Mouse (Mus musculus) forebrain, embryonic 13.5 days (tissue): Measurements from ENCODE around the gene Topaz1. TPM values are rescaled to one million over a fixed set of nuclear protein-coding genes. Genes with fewer than 3 reads are reported as not detected.

ENCODE experiments used
- ATAC-seq: fragments of 200-750 bp; cut with Nextera tagmentation; 2 replicates; pipeline ENCODE4 v1.8.0; 2017
- H3K27ac ChIP-seq: fragments of 300-500 bp; sonication (generic); 2 replicates; pipeline ENCODE4 v1.5.1; 2015; ENCODE audit warnings: inconsistent platforms, mild to moderate bottlenecking, moderate library complexity
- H3K27me3 ChIP-seq: fragments of 300-500 bp; sonication (generic); 2 replicates; pipeline ENCODE4 v1.6.1; 2015; ENCODE audit warnings: mild to moderate bottlenecking, inconsistent platforms
- H3K36me3 ChIP-seq: fragments of 300-500 bp; sonication (generic); 2 replicates; pipeline ENCODE4 v1.6.1; 2015; ENCODE audit warnings: mild to moderate bottlenecking, inconsistent platforms; ENCODE audit not compliant: poor library complexity, severe bottlenecking
- H3K4me1 ChIP-seq: fragments of 300-500 bp; sonication (generic); 2 replicates; pipeline ENCODE4 v1.6.1; 2015; ENCODE audit warnings: inconsistent platforms
- H3K4me2 ChIP-seq: fragments of 300-500 bp; sonication (generic); 2 replicates; pipeline ENCODE4 v1.6.1; 2015; ENCODE audit warnings: inconsistent platforms, mild to moderate bottlenecking, moderate library complexity
- H3K4me3 ChIP-seq: fragments of 300-500 bp; sonication (generic); 2 replicates; pipeline ENCODE4 v1.5.1; 2015; ENCODE audit warnings: mild to moderate bottlenecking, inconsistent platforms
- H3K9ac ChIP-seq: fragments of 300-500 bp; sonication (generic); 2 replicates; pipeline ENCODE4 v1.6.1; 2015; ENCODE audit warnings: mild to moderate bottlenecking, inconsistent platforms
- H3K9me3 ChIP-seq: fragments of 300-500 bp; sonication (generic); replicated peaks from 2 replicates; pipeline ENCODE4 v1.6.1; 2016; ENCODE audit warnings: inconsistent platforms
- WGBS: fragments of 180-500 bp; shearing (Covaris S2); methylation state at CpG from one replicate; pipeline ENCODE4 v1.1.7; 2015; 5-methylcytosine and 5-hydroxymethylcytosine counted together
- polyA plus RNA-seq: library from polyadenylated mRNA; unstranded; fragments of >200 nt; fragmentation: Nextera tagmentation; extraction: Ambion mirVana; gene quantifications from 2 replicates; pipeline ENCODE4 v1.2.1, GENCODE M21; 2015

The Topaz1 gene
- polyA plus RNA-seq: not detected in 2 replicates

- H3K9ac ChIP-seq: no peak within 1 kb of the TSS
- no peak within 1 kb of the TSS for H3K4me3 ChIP-seq
- no peak within 1 kb of the TSS for H3K4me2 ChIP-seq
- H3K27ac ChIP-seq: no peak within 1 kb of the TSS
- 0 out of 2 replicates have a peak, but pooled peaks cover 2% of the 10 kb centered on the region for H3K27me3 ChIP-seq
- H3K36me3 ChIP-seq: no peaks in the 10 kb centered on the region
- no peaks in the 10 kb centered on the region for H3K9me3 ChIP-seq
- H3K4me1 ChIP-seq: no peaks in the 10 kb centered on the region
- WGBS: 71% methylated on average over 28 of the region's 28 CpGs
- no peak for ATAC-seq
Measured at GRCm38 (mm10) chr9:122747060-122747459, at the start of gene Topaz1. TSS of gene Topaz1 (plus strand) at chr9:122747346.

DNA sequence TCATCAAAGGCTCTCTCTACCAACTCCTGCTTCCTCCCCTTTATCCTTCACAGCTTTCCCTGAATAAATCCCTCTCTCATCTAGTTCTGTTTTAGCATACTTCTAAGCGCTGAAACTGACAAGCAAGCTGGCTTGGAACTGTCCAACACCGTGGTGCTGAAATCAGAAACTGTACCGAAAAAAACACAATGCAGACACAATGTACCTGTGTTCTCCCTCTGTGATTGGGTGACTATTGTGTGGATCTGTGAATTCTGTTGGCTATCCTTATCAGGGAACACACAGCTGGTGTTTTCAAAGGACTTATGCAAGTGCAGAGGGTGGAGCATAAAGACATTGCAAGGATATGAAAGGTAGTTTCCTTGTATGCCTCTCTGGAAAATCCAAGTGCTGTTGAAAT, 45.3 kb upstream of the Topaz1 start:
- no peaks in the 10 kb centered on the region for H3K4me1 ChIP-seq
- H3K4me3 ChIP-seq: no peak overlapping the region
- 6% methylated on average over 3 of the region's 3 CpGs for WGBS
- H3K27ac ChIP-seq: no peak overlapping the region
- no peak overlapping the region for H3K4me2 ChIP-seq
- no peaks in the 10 kb centered on the region for H3K36me3 ChIP-seq
- H3K9ac ChIP-seq: no peak overlapping the region
- no peak for ATAC-seq
- no peaks in the 10 kb centered on the region for H3K9me3 ChIP-seq
- no peaks in the 10 kb centered on the region for H3K27me3 ChIP-seq

DNA sequence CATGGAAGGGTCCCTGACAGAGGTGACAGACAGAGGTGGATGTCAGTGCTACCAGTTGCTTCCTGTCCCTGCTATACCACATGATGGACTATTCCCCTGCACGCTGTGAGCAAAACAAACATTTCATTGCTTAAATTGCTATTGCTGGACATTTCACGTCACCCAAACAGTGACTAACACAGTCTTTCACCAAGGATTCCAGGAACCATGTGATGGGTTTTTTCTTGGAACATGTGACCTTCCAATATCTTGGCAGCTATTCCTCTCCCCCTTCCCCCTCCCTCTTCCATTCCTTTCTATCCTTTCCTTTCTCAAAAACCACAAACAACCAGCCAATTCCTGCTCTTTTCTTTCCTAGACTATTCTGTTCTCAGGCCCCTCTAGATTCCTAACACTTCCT, 33.3 kb upstream of the Topaz1 start:
- 44% methylated on average over 2 of the region's 2 CpGs for WGBS
- H3K9ac ChIP-seq: no peak overlapping the region

GRCm38 (mm10) chr9:122715046-122715445, 32.1 kb upstream of the Topaz1 start:
- Histone ChIP-seq H3K4me1 (peaks cover 11% of the 10 kb centered on the region), H3K9ac (no peak overlapping the region), H3K36me3 (no peaks in the 10 kb centered on the region), H3K9me3 (no peaks in the 10 kb centered on the region), H3K27ac (no peak overlapping the region), H3K4me3 (no peak overlapping the region), H3K27me3 (0 out of 2 replicates have a peak, but pooled peaks cover 3% of the 10 kb centered on the region), H3K4me2 (no peak overlapping the region)
- WGBS: 91% methylated on average over 2 of the region's 2 CpGs
- no peak for ATAC-seq

More for the DNA sequence above, 33.3 kb upstream of the Topaz1 start:
- H3K4me2 ChIP-seq: no peak overlapping the region
- H3K4me1 ChIP-seq: peaks cover 11% of the 10 kb centered on the region
- 0 out of 2 replicates have a peak, but pooled peaks cover 3% of the 10 kb centered on the region for H3K27me3 ChIP-seq
- H3K9me3 ChIP-seq: no peaks in the 10 kb centered on the region
- H3K27ac ChIP-seq: no peak overlapping the region
- no peak for ATAC-seq
- no peak overlapping the region for H3K4me3 ChIP-seq
- no peaks in the 10 kb centered on the region for H3K36me3 ChIP-seq

GRCm38 (mm10) chr9:122716131-122716921, 30.8 kb upstream of the Topaz1 start:
- Histone ChIP-seq H3K4me3 (no peak overlapping the region), H3K9me3 (no peaks in the 10 kb centered on the region), H3K27me3 (0 out of 2 replicates have a peak, but pooled peaks cover 3% of the 10 kb centered on the region), H3K27ac (no peak overlapping the region), H3K9ac (no peak overlapping the region), H3K36me3 (no peaks in the 10 kb centered on the region), H3K4me2 (no peak overlapping the region), H3K4me1 (peaks cover 11% of the 10 kb centered on the region)
- WGBS: 45% methylated on average over 7 of the region's 7 CpGs
- ATAC-seq: no peak

DNA sequence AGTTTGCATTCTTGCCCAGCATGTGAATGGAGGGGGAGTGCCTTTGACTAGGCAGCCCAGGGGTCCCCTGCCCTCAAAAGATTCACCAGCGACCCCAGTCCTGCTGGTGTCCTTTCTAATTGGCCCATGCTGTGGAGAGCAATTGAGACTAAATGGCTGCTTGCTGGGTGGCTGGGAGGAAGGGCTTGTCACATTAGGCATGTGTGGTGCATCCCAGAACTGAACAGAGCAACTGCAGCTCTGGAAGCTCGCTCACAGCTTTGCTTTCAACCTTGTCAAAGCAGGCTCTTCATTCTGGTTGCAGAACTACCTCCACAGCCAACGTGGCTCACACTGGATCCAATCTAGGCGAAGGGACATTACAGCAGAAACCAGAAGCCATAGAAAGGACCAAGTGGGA, 24.9 kb upstream of the Topaz1 start:
- Histone ChIP-seq H3K9ac (no peak overlapping the region), H3K9me3 (no peaks in the 10 kb centered on the region), H3K4me3 (no peak overlapping the region), H3K4me1 (no peaks in the 10 kb centered on the region), H3K4me2 (no peak overlapping the region), H3K27ac (no peak overlapping the region), H3K36me3 (no peaks in the 10 kb centered on the region), H3K27me3 (peaks cover 26% of the 10 kb centered on the region)
- WGBS: 6% methylated on average over 4 of the region's 4 CpGs
- no peak; the same call in 1 of the 2 replicates for ATAC-seq

DNA sequence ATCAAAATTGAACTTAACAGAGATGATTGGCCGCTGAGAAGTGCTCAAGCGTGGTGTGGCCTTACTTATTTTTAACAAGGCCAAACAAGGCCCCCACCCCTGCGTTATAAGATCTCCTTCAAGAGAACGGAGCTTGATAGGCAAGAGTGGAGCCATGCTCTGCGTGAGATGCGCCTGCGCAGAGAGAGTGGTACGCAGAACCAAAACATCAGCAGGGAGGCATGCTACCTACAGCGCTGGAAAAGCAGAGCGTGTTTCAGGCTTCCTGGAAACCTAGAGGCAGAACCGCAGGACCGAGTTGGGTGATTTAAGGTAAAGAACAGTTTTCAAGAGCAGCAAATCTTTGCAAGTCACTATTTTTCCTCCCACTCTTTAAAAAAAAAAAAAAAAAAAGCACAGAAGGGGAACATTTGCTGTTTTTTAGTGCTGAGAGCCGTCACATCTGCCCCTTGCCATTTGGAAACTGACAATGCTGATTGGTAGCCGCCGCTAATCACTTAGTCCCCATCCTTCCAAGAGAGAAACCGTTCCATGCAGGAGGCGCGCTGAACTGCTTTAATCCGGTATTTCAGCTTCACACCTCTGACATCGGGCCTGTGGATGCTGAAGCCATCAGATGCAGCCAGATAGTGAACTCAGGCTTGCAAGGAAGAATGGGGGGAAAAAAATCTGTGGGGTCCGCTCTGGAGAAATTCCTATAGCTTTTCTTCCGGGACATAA, 21.9 kb upstream of the Topaz1 start:
- H3K27ac ChIP-seq: no peak overlapping the region
- H3K27me3 ChIP-seq: peaks cover 33% of the 10 kb centered on the region
- no peaks in the 10 kb centered on the region for H3K36me3 ChIP-seq
- no peak overlapping the region for H3K4me3 ChIP-seq
- H3K4me1 ChIP-seq: no peaks in the 10 kb centered on the region
- ATAC-seq: no peak
- no peaks in the 10 kb centered on the region for H3K9me3 ChIP-seq
- H3K9ac ChIP-seq: no peak overlapping the region
- H3K4me2 ChIP-seq: peak overlapping the region; percentile 28
- WGBS: 27% methylated on average over 22 of the region's 22 CpGs

GRCm38 (mm10) chr9:122729500-122729899, 17.6 kb upstream of the Topaz1 start:
- Histone ChIP-seq H3K36me3 (no peaks in the 10 kb centered on the region), H3K9ac (no peak overlapping the region), H3K4me1 (no peaks in the 10 kb centered on the region), H3K9me3 (no peaks in the 10 kb centered on the region), H3K4me3 (no peak overlapping the region), H3K27ac (no peak overlapping the region), H3K4me2 (no peak overlapping the region), H3K27me3 (peaks cover 47% of the 10 kb centered on the region)
- 19% methylated on average over 10 of the region's 10 CpGs for WGBS
- peak; percentile 82 for ATAC-seq

- Histone ChIP-seq H3K4me2 (no peak overlapping the region), H3K36me3 (no peaks in the 10 kb centered on the region), H3K27me3 (peaks cover 29% of the 10 kb centered on the region), H3K4me3 (no peak overlapping the region), H3K9ac (no peak overlapping the region; the same call in 1 of the 2 replicates), H3K9me3 (no peaks in the 10 kb centered on the region), H3K27ac (no peak overlapping the region), H3K4me1 (no peaks in the 10 kb centered on the region)
- ATAC-seq: no peak
- WGBS: 75% methylated on average over 8 of the region's 8 CpGs
Measured at GRCm38 (mm10) chr9:122732126-122732810, 14.9 kb upstream of the Topaz1 start.

DNA sequence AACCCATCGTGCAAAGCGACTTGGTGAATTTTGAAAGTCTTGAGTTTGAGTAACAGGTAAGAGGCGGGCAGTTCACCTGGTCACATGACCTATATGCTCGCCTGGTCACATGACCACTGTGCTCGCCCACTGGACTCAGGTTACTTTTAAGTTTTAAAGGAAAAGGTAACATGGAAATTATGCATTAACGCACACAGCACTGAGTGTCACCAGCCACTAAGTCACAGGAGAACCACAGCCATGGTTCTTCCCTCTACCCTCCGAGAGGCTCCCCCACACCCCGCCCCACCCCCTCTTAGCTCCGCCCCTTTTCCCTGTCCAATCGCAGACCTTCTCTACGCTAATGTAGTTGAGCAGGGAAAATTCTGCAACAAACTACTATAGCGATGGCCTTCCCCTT, 13.9 kb upstream of the Topaz1 start:
- no peak overlapping the region for H3K9ac ChIP-seq
- peak overlapping the region; percentile 1; the same call in 1 of the 2 replicates for H3K4me3 ChIP-seq
- H3K27ac ChIP-seq: no peak overlapping the region
- H3K9me3 ChIP-seq: no peaks in the 10 kb centered on the region
- H3K36me3 ChIP-seq: no peaks in the 10 kb centered on the region
- no peak for ATAC-seq
- peaks cover 27% of the 10 kb centered on the region for H3K27me3 ChIP-seq
- H3K4me2 ChIP-seq: peak overlapping the region; percentile 17
- H3K4me1 ChIP-seq: no peaks in the 10 kb centered on the region
- 33% methylated on average over 12 of the region's 12 CpGs for WGBS

DNA sequence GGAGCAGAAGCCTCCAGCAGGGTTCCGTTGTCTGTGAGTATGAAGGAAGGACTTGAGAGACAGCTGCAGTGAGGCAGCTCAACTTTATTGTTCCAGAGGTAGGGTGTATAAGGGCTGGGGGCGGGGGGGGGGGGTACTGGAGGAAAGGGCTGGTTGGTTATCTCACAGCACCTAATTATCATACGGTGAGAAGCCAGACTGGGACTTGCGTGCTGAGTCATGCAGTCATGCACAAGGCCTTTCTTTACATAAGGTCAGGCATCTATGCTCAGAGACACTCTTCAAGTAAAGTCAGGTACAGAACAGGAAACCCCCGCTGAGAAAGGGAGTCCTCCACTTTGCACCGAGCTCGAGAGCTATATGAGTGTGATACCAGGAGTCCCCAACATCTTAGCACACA, 12.2 kb upstream of the Topaz1 start:
- H3K9ac ChIP-seq: no peak overlapping the region
- H3K27me3 ChIP-seq: peaks cover 25% of the 10 kb centered on the region
- no peak overlapping the region for H3K4me3 ChIP-seq
- H3K36me3 ChIP-seq: no peaks in the 10 kb centered on the region
- ATAC-seq: no peak
- WGBS: 76% methylated on average over 6 of the region's 7 CpGs
- no peak overlapping the region for H3K4me2 ChIP-seq
- no peak overlapping the region for H3K27ac ChIP-seq
- no peaks in the 10 kb centered on the region; the same call in 1 of the 2 replicates for H3K9me3 ChIP-seq
- no peaks in the 10 kb centered on the region for H3K4me1 ChIP-seq

DNA sequence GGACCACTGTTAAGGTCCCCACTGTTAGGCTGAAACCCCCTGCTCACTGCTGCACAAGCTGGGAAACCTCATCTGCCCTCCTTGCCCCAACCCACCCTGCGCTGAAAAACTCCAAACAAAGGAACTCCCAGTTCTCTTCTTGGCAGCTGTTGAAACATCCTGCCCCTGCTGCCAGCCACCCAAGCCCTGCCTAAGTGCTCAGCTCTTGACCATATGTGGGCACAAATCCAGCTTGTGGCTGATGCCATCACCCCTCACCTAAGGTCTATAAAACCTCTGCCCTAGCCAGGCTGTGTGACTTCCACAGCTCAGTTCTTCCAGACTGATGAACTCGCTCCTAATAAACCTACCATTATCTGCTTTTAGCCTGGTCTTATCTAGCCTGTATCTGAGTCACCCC, 11.1 kb upstream of the Topaz1 start:
- ATAC-seq: no peak
- Histone ChIP-seq H3K4me1 (no peaks in the 10 kb centered on the region), H3K27ac (no peak overlapping the region), H3K9ac (no peak overlapping the region), H3K9me3 (no peaks in the 10 kb centered on the region; the same call in 1 of the 2 replicates), H3K36me3 (no peaks in the 10 kb centered on the region), H3K4me2 (no peak overlapping the region), H3K4me3 (no peak overlapping the region), H3K27me3 (peaks cover 17% of the 10 kb centered on the region)
- WGBS: 59% methylated on average over 2 of the region's 2 CpGs
